In genomic region chr13:28481224-28481965, GRCm38 (mm10) we compare ENCODE assay signal across 10 mouse cellular contexts.
DNase-seq lines count a peak whose midpoint lies in the region; ATAC-seq and TF ChIP-seq lines count a peak whose summit lies in the region.
"Had no signal": no experiment of that assay in that cellular context is flagged by ENCODE, and none has a peak within 500 bp of the region (broad histone marks: within the 10 kb centered on the region; RNA-seq: fewer than 3 reads in every experiment).

No protein-coding gene starts in this region.

- H3K4me1 ChIP-seq in neural tube, embryonic 15.5 days = no peaks in the 10 kb centered on the region
- no peaks in the 10 kb centered on the region for H3K4me1 ChIP-seq in hindbrain, embryonic 16.5 days (ENCODE audit: control insufficient read depth, insufficient read depth, low read depth, low read length)
- no peaks in the 10 kb centered on the region for H3K4me1 ChIP-seq in stomach, embryonic 16.5 days (ENCODE audit: control insufficient read depth, insufficient read depth, low read length)
- H3K4me1 ChIP-seq: heart, embryonic 15.5 days had no signal

- peak; percentile 28 for DNase-seq in neural tube, embryonic 10.5 days (ENCODE audit: extremely low spot score, low spot score)
- peak; percentile 18 for DNase-seq in embryo, embryonic 9.5 days (ENCODE audit: extremely low spot score)
- no peak for DNase-seq in kidney, postnatal 14 days
- no peak for DNase-seq in kidney, postnatal 25 days
- no peak for DNase-seq in left cerebral cortex, adult 2 months (ENCODE audit: extremely low spot score in 1 of 2, low spot score in 2 of 2)

- no peak overlapping the region for H3K9ac ChIP-seq in neural tube, embryonic 15.5 days (replicated peaks)
- no peak overlapping the region for H3K9ac ChIP-seq in hindbrain, embryonic 16.5 days (ENCODE audit: low read depth, low read length)
- H3K9ac ChIP-seq in stomach, embryonic 16.5 days (ENCODE audit: low read length) = no peak overlapping the region
- H3K9ac ChIP-seq: heart, embryonic 15.5 days had no signal

- ATAC-seq in neural tube, embryonic 15.5 days (ENCODE audit: low FRiP score) = no peak
- peak; percentile 93 for ATAC-seq in hindbrain, embryonic 16.5 days
- peak; percentile 47; the same call in 1 of the 2 replicates for ATAC-seq in stomach, embryonic 16.5 days (ENCODE audit: insufficient read depth, low FRiP score)

- intact Hi-C loops in left cerebral cortex, adult 2 months (cut with DNase I) = no loop called here

- H3K4me2 ChIP-seq in neural tube, embryonic 15.5 days = no peak overlapping the region
- no peak overlapping the region for H3K4me2 ChIP-seq in hindbrain, embryonic 16.5 days (ENCODE audit: low read length)
- H3K4me2 ChIP-seq in stomach, embryonic 16.5 days (ENCODE audit: low read depth, low read length) = no peak overlapping the region
- H3K4me2 ChIP-seq: heart, embryonic 15.5 days had no signal

- no peaks in the 10 kb centered on the region for H3K36me3 ChIP-seq in neural tube, embryonic 15.5 days
- H3K36me3 ChIP-seq in hindbrain, embryonic 16.5 days (ENCODE audit: control insufficient read depth, insufficient read depth, low read length) = no peaks in the 10 kb centered on the region
- no peaks in the 10 kb centered on the region for H3K36me3 ChIP-seq in stomach, embryonic 16.5 days (ENCODE audit: control insufficient read depth, insufficient read depth, low read length)
- H3K36me3 ChIP-seq: heart, embryonic 15.5 days had no signal

- H3K4me3 ChIP-seq in neural tube, embryonic 15.5 days (replicated peaks) = no peak overlapping the region
- H3K4me3 ChIP-seq in hindbrain, embryonic 16.5 days (ENCODE audit: low read length) = no peak overlapping the region
- no peak overlapping the region for H3K4me3 ChIP-seq in stomach, embryonic 16.5 days (replicated peaks; ENCODE audit: low read length)
- H3K4me3 ChIP-seq in left cerebral cortex, adult 2 months = no peak overlapping the region
- H3K4me3 ChIP-seq: heart, embryonic 15.5 days had no signal

- no peak for TF ChIP-seq CTCF in left cerebral cortex, adult 2 months (IDR thresholded peaks at IDR 0.05)

- 46% methylated on average over 7 of the region's 7 CpGs for WGBS in neural tube, embryonic 15.5 days
- WGBS in hindbrain, embryonic 16.5 days = 50% methylated on average over 7 of the region's 7 CpGs
- WGBS in stomach, embryonic 16.5 days = 67% methylated on average over 7 of the region's 7 CpGs

- no peak overlapping the region for H3K27ac ChIP-seq in neural tube, embryonic 15.5 days (replicated peaks)
- H3K27ac ChIP-seq in hindbrain, embryonic 16.5 days (ENCODE audit: low read depth, low read length) = no peak overlapping the region
- no peak overlapping the region for H3K27ac ChIP-seq in stomach, embryonic 16.5 days (ENCODE audit: low read length)
- H3K27ac ChIP-seq in left cerebral cortex, adult 2 months = no peak overlapping the region
- H3K27ac ChIP-seq: heart, embryonic 15.5 days; kidney, postnatal 0 days had no signal

- no peaks in the 10 kb centered on the region for H3K9me3 ChIP-seq in neural tube, embryonic 15.5 days (replicated peaks)
- no peaks in the 10 kb centered on the region; the same call in 1 of the 2 replicates for H3K9me3 ChIP-seq in hindbrain, embryonic 16.5 days (ENCODE audit: control insufficient read depth, low read length)
- H3K9me3 ChIP-seq in stomach, embryonic 16.5 days (replicated peaks; ENCODE audit: control insufficient read depth, low read length) = no peaks in the 10 kb centered on the region
- H3K9me3 ChIP-seq: heart, embryonic 15.5 days had no signal

- H3K27me3 ChIP-seq in neural tube, embryonic 15.5 days (replicated peaks) = no peaks in the 10 kb centered on the region
- H3K27me3 ChIP-seq in hindbrain, embryonic 16.5 days (replicated peaks; ENCODE audit: control insufficient read depth, insufficient read depth, low read length) = no peaks in the 10 kb centered on the region
- no peaks in the 10 kb centered on the region for H3K27me3 ChIP-seq in stomach, embryonic 16.5 days (ENCODE audit: control insufficient read depth, insufficient read depth, low read length)
- H3K27me3 ChIP-seq: heart, embryonic 15.5 days had no signal

Comparison
In these comparisons a context has a peak if more than half of its experiments do, and no peak if none do; other contexts are left out.
1. DNase-seq: peak in neural tube, embryonic 10.5 days (single experiment) and embryo, embryonic 9.5 days (single experiment); none in kidney, postnatal 14 days (single experiment), kidney, postnatal 25 days (0 of 2) and left cerebral cortex, adult 2 months (0 of 2).